Mouse (Mus musculus) embryonic facial prominence, embryonic 15.5 days (tissue): ENCODE data around the gene Foxq1. TPM values are rescaled to one million over a fixed set of nuclear protein-coding genes. Genes with fewer than 3 reads are reported as not detected.

Experiments
- ATAC-seq: fragments of 200-750 bp; cut with Nextera tagmentation; 2 replicates; pipeline ENCODE4 v1.8.0; 2017; ENCODE audit warnings: low read depth, moderate TSS enrichment; ENCODE audit not compliant: insufficient number of reproducible peaks, low FRiP score, low TSS enrichment
- H3K27ac ChIP-seq: fragments of 300-500 bp; sonication (generic); replicated peaks from 2 replicates; pipeline ENCODE4 v1.5.1; 2015; ENCODE audit warnings: mild to moderate bottlenecking, inconsistent platforms
- H3K27me3 ChIP-seq: fragments of 300-500 bp; sonication (generic); 2 replicates; pipeline ENCODE4 v1.6.1; 2015; ENCODE audit warnings: inconsistent platforms
- H3K36me3 ChIP-seq: fragments of 300-500 bp; sonication (generic); 2 replicates; pipeline ENCODE4 v1.6.1; 2015; ENCODE audit warnings: mild to moderate bottlenecking, inconsistent platforms
- H3K4me1 ChIP-seq: fragments of 300-500 bp; sonication (generic); 2 replicates; pipeline ENCODE4 v1.6.1; 2015; ENCODE audit warnings: inconsistent platforms
- H3K4me2 ChIP-seq: fragments of 300-500 bp; sonication (generic); replicated peaks from 2 replicates; pipeline ENCODE4 v1.6.1; 2015; ENCODE audit warnings: mild to moderate bottlenecking, inconsistent platforms
- H3K4me3 ChIP-seq: fragments of 300-500 bp; sonication (generic); replicated peaks from 2 replicates; pipeline ENCODE4 v1.5.1; 2015; ENCODE audit warnings: mild to moderate bottlenecking, inconsistent platforms
- H3K9ac ChIP-seq: fragments of 300-500 bp; sonication (generic); 2 replicates; pipeline ENCODE4 v1.6.1; 2015; ENCODE audit warnings: inconsistent platforms
- H3K9me3 ChIP-seq: fragments of 300-500 bp; sonication (generic); replicated peaks from 2 replicates; pipeline ENCODE4 v1.6.1; 2016; ENCODE audit warnings: inconsistent platforms
- WGBS: fragments of 180-500 bp; shearing (Covaris S2); methylation state at CpG from one replicate; pipeline ENCODE4 v1.1.7; 2015; 5-methylcytosine and 5-hydroxymethylcytosine counted together
- polyA plus RNA-seq: library from polyadenylated mRNA; unstranded; fragments of >200 nt; fragmentation: Nextera tagmentation; extraction: Ambion mirVana; gene quantifications from 2 replicates; pipeline ENCODE4 v1.2.1, GENCODE M21; 2015

The Foxq1 gene
- polyA plus RNA-seq, 1 experiment from 2014 or later: 4.4 TPM

- H3K27me3 ChIP-seq: peaks cover 3% of the 10 kb centered on the region; the same call in 1 of the 2 replicates
- no peaks in the 10 kb centered on the region for H3K36me3 ChIP-seq
- H3K4me1 ChIP-seq: peaks cover 4% of the 10 kb centered on the region; the same call in 1 of the 2 replicates
- H3K4me3 ChIP-seq: no peak overlapping the region
- no peak for ATAC-seq
- H3K27ac ChIP-seq: no peak overlapping the region
- no peak overlapping the region for H3K4me2 ChIP-seq
- 64% methylated on average over 3 of the region's 3 CpGs for WGBS
- no peaks in the 10 kb centered on the region for H3K9me3 ChIP-seq
- no peak overlapping the region for H3K9ac ChIP-seq
Observed at GRCm38 (mm10) chr13:31574627-31575026, 18.7 kb downstream of the Foxq1 start.

GRCm38 (mm10) chr13:31576696-31577095 is 20.8 kb downstream of the Foxq1 start:
- H3K4me3 ChIP-seq: no peak overlapping the region
- H3K9me3 ChIP-seq: no peaks in the 10 kb centered on the region
- H3K27me3 ChIP-seq: peaks cover 3% of the 10 kb centered on the region; the same call in 1 of the 2 replicates
- no peak overlapping the region for H3K27ac ChIP-seq
- H3K4me1 ChIP-seq: peaks cover 4% of the 10 kb centered on the region; the same call in 1 of the 2 replicates
- 49% methylated on average over 4 of the region's 4 CpGs for WGBS
- no peaks in the 10 kb centered on the region for H3K36me3 ChIP-seq
- no peak overlapping the region for H3K9ac ChIP-seq
- H3K4me2 ChIP-seq: no peak overlapping the region
- no peak for ATAC-seq

GRCm38 (mm10) chr13:31577576-31577975 is 21.6 kb downstream of the Foxq1 start:
- peaks cover 3% of the 10 kb centered on the region; the same call in 1 of the 2 replicates for H3K27me3 ChIP-seq
- ATAC-seq: no peak

GRCm38 (mm10) chr13:31578389-31578788 is 22.5 kb downstream of the Foxq1 start:
- no peaks in the 10 kb centered on the region for H3K9me3 ChIP-seq
- H3K4me3 ChIP-seq: no peak overlapping the region
- no peak overlapping the region for H3K4me2 ChIP-seq
- no peak for ATAC-seq
- no peak overlapping the region for H3K27ac ChIP-seq
- H3K36me3 ChIP-seq: no peaks in the 10 kb centered on the region
- H3K9ac ChIP-seq: no peak overlapping the region
- H3K4me1 ChIP-seq: peaks cover 4% of the 10 kb centered on the region; the same call in 1 of the 2 replicates
- WGBS: 29% methylated on average over 10 of the region's 10 CpGs
- peaks cover 3% of the 10 kb centered on the region; the same call in 1 of the 2 replicates for H3K27me3 ChIP-seq

More at GRCm38 (mm10) chr13:31577576-31577975, 21.6 kb downstream of the Foxq1 start:
- WGBS: 16% methylated on average over 6 of the region's 6 CpGs
- Histone ChIP-seq H3K36me3 (no peaks in the 10 kb centered on the region), H3K4me1 (peaks cover 4% of the 10 kb centered on the region; the same call in 1 of the 2 replicates), H3K4me3 (no peak overlapping the region), H3K27ac (no peak overlapping the region), H3K9ac (no peak overlapping the region), H3K9me3 (no peaks in the 10 kb centered on the region), H3K4me2 (no peak overlapping the region)

GRCm38 (mm10) chr13:31579866-31580265 is 23.9 kb downstream of the Foxq1 start:
- H3K9ac ChIP-seq: no peak overlapping the region
- H3K4me3 ChIP-seq: no peak overlapping the region
- H3K27ac ChIP-seq: no peak overlapping the region
- peaks cover 3% of the 10 kb centered on the region; the same call in 1 of the 2 replicates for H3K27me3 ChIP-seq
- H3K36me3 ChIP-seq: no peaks in the 10 kb centered on the region
- H3K4me1 ChIP-seq: peaks cover 4% of the 10 kb centered on the region; the same call in 1 of the 2 replicates
- 58% methylated on average over 9 of the region's 9 CpGs for WGBS
- no peak for ATAC-seq
- H3K4me2 ChIP-seq: no peak overlapping the region
- H3K9me3 ChIP-seq: no peaks in the 10 kb centered on the region

GRCm38 (mm10) chr13:31587341-31587740 is 31.4 kb downstream of the Foxq1 start:
- H3K4me2 ChIP-seq: no peak overlapping the region
- ATAC-seq: no peak
- no peak overlapping the region for H3K9ac ChIP-seq
- H3K27me3 ChIP-seq: no peaks in the 10 kb centered on the region
- H3K36me3 ChIP-seq: no peaks in the 10 kb centered on the region
- H3K4me1 ChIP-seq: no peaks in the 10 kb centered on the region
- H3K9me3 ChIP-seq: no peaks in the 10 kb centered on the region
- 76% methylated on average over 5 of the region's 5 CpGs for WGBS
- no peak overlapping the region for H3K27ac ChIP-seq
- no peak overlapping the region for H3K4me3 ChIP-seq

- H3K9me3 ChIP-seq: no peaks in the 10 kb centered on the region
- no peaks in the 10 kb centered on the region for H3K36me3 ChIP-seq
- H3K4me2 ChIP-seq: no peak overlapping the region
- WGBS: 63% methylated on average over 5 of the region's 5 CpGs
- no peak overlapping the region for H3K27ac ChIP-seq
- no peak overlapping the region for H3K4me3 ChIP-seq
- H3K9ac ChIP-seq: no peak overlapping the region
- H3K4me1 ChIP-seq: no peaks in the 10 kb centered on the region
- H3K27me3 ChIP-seq: no peaks in the 10 kb centered on the region
- no peak for ATAC-seq
Observed at GRCm38 (mm10) chr13:31599576-31599975, 43.6 kb downstream of the Foxq1 start.

GRCm38 (mm10) chr13:31603964-31604363 is 48.0 kb downstream of the Foxq1 start:
- no peaks in the 10 kb centered on the region for H3K9me3 ChIP-seq
- no peaks in the 10 kb centered on the region for H3K36me3 ChIP-seq
- H3K4me1 ChIP-seq: no peaks in the 10 kb centered on the region
- no peak overlapping the region for H3K27ac ChIP-seq
- H3K9ac ChIP-seq: no peak overlapping the region
- 48% methylated on average over 6 of the region's 6 CpGs for WGBS
- no peak for ATAC-seq
- H3K4me3 ChIP-seq: no peak overlapping the region
- no peak overlapping the region for H3K4me2 ChIP-seq
- no peaks in the 10 kb centered on the region for H3K27me3 ChIP-seq

Other genes with a start within 250 kb of the Foxq1 start
- gene A530084C06Rik, start 3.2 kb downstream of the Foxq1 start, polyA plus RNA-seq: not detected in 2 replicates
- gene Foxf2, start 69.7 kb downstream of the Foxq1 start, polyA plus RNA-seq: 4.8 and 5.8 TPM in 2 replicates